Mouse (Mus musculus) thymus, postnatal 25 days (tissue): Measurements from ENCODE around the gene Trim66.

ENCODE experiments used
- DNase-seq: peaks from one replicate; pipeline ENCODE4 v3.0.0; 2022

Gene Trim66

DNA sequence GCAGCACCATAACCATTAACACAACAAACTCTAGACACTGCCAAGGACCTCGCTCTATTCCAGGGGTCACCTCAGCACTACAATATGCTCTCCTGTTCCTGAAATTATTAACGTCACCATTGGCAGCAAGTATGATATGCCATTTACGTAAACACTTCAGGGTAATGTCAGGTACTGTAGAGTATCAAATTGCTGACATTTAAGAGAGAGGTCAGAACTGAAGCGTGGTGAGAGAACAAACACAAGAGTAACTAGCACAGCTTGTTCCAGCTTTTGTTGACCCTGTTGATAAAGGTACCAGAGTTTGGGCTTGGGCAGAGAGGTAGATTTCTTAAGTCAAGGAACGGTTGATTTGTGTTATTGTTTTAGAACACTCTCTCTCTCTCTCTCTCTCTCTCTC, 65.2 kb downstream of the Trim66 start:
- DNase-seq, result no peak

DNA sequence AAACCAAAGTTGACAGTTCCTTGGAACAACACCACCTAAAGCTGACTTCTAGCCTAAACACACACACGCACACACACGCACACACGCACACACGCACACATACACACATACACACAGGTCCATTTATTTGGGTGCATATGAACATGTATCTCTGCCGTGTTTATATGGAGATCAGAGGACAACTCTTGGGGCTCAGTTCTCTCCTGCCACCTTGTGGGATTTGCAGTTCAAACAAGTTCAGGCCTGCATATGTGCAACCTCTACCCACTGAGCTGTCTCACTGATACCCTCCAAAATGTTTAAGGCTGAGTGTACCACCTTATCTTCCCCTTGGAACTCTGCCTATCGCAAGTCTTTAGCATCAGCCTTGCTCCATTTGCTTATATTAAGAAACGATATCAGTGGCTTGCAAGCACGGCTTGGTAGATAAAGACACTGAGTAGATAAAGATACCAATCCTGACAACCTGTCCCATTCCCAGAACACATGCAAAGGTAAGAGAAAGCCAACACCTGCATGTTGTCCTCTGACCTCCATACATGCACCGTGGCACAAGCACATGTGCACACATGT, 67.2 kb downstream of the Trim66 start:
- DNase-seq, result no peak

DNA sequence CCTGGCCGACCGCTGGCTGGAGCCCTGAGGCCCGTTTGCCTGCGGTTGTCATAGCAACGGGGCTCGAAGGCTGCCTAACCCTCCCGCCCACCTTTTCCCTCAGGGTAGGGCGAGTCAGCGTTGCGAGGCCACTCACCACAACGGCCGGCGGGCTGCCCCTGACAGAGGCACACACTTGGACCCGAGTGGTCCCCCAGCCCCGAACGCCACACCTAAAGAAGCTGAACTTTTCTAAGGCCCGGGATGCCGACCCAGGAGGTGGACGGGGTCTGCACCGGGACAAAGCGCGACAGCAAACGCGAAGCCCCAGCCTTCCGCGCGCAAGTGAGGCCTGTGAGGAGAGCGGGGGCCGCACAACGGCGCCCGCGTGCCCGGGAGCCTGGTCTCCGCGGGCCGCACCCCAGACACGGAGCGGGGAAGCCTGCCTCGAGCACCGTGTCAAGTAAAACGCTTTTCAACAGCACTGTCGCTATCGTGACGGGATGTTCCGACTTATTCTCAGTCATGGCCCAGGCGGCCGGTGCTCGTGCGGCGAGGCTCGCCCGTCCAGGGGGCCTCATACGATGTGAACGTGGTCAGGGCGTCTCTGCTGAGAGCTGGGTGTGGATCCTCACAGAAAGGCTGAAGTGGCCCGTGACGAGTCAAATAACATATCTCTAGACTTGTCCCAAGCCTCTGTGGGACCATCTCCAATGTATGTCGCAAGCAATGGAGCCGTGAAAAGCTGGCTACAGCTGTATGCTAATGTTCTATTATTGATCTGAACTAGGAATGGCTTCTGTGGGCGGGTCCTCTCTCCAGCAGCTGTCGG, 68.9 kb downstream of the Trim66 start, which contains the start of gene Stk33:
Gene Stk33 (minus strand): TSS at position 301 of the 811 bp plus-strand sequence.
- DNase-seq, result no peak

DNA sequence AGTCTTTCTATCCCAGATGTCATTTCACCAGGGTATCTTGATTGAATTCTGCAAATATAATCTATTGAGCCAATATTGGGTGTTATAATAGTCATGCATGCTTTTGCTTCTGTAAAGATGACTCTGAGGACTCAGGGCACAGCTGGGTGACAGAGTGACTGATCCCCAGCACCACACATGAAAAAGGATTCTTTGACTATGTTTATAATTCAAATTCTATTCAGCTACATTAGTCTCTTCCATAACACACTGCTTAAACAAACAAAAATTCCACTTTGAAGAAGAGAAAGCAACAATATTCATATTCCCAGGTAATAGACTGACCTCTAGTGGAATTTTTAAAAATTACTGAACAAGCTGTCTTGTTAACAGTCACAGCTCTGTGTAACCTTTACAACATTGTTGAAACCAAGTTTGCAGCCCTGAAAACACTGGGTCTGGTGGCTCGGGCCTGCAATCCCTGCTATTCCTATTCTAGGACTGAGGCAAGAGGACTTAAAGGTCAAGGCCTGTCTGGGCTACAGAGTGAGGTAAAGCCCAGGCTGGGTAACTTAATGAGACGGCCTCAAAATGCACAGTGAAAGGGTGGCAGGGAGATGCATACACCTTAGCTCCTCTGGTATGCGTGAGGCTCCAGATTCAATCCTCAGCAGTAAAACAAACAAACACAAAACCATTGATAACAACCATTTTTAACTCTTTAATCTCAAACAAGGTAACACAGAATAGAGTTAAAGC, 83.3 kb downstream of the Trim66 start:
- no peak for DNase-seq

DNA sequence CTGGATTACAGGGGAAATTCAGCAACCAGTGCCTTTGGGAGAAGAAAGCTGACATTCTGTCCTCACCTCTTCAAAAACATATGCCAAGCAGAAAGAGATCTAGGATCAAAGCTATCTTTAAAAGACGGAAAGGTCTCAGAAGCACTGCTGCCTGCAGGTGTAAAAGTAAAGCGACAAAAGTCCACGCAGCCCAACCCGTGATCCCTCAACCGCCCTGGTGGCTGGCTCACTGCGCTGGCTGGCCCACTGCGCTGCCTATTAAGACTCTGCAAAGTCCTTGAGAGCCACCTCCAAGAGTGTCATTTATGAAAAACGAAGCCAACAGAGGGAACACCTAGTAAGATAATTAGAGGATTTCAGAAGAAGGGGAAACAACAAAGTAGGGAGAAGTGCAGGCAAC, 85.1 kb downstream of the Trim66 start:
- DNase-seq, result no peak

DNA sequence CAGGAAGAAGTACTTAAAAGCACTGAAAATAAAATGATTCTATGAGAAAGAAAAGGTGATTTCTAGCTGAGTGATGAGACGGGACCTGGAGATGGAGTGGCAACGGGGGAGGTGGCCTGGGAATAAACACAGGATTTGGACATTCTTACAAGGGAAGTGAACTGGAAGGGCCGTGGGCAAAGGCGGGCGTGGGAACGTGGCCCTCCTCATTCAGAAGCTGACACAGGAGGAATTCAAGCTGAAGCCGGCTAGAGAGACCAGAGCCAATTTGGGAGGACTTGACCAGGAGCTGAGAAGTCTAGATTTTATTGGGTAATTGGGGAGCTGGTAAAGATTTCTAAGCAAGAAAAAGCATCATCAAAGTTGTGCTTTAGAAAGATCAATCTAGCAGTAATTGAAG, 102.4 kb downstream of the Trim66 start:
- DNase-seq, result no peak

DNA sequence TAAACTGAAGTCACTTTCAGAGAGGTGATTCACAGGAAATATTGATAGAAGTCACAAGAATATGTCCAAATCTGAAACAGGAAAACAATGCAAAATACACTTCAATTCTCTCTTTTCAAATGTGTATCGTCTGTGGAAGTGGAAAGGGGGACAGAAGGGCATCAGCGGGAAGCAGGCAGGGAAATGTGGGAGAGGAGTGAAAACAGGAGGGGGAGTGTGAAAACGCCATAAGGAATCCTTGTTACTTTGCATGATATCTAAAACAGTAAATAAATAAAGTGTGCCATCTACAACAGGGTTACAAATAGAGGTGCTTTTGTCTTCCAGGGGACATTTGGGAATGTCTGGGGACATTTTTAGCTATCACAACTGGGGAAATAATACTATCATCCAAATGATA, 108.6 kb downstream of the Trim66 start:
- DNase-seq, result no peak
